In genomic region chr7:30362652-30363343, GRCm38 (mm10) we compare ENCODE assay signal across 8 mouse cellular contexts. TPM values are rescaled to one million over a fixed set of nuclear protein-coding genes. Genes with fewer than 3 reads are reported as not detected.
DNase-seq lines count a peak whose midpoint lies in the region; ATAC-seq and TF ChIP-seq lines count a peak whose summit lies in the region.

TSS of gene Lrfn3 (minus strand) at chr7:30362772.

- peak within 1 kb of the TSS; percentile 81 for H3K4me2 ChIP-seq in heart, embryonic 13.5 days
- H3K4me2 ChIP-seq in lung, embryonic 14.5 days = peak within 1 kb of the TSS; percentile 69

- peaks cover 23% of the 10 kb centered on the region for H3K4me1 ChIP-seq in heart, embryonic 13.5 days
- no peaks in the 10 kb centered on the region for H3K4me1 ChIP-seq in lung, embryonic 14.5 days (ENCODE audit: insufficient read depth)

- H3K9me3 ChIP-seq in heart, embryonic 13.5 days = no peaks in the 10 kb centered on the region
- no peaks in the 10 kb centered on the region for H3K9me3 ChIP-seq in lung, embryonic 14.5 days (ENCODE audit: low read depth, low read length)

- whole genome bisulfite sequencing in heart, embryonic 13.5 days = under 1% methylated on average over 51 of the region's 55 CpGs
- under 1% methylated on average over 51 of the region's 55 CpGs for WGBS in lung, embryonic 14.5 days

- H3K9ac ChIP-seq in heart, embryonic 13.5 days = peak within 1 kb of the TSS; percentile 88
- peak within 1 kb of the TSS; percentile 81 for H3K9ac ChIP-seq in lung, embryonic 14.5 days

- no peak within 1 kb of the TSS for H3K27ac ChIP-seq in heart, embryonic 13.5 days (replicated peaks)
- no peak within 1 kb of the TSS for H3K27ac ChIP-seq in lung, embryonic 14.5 days (ENCODE audit: low read depth)

- peaks cover 12% of the 10 kb centered on the region; the same call in 1 of the 2 replicates for H3K36me3 ChIP-seq in heart, embryonic 13.5 days
- H3K36me3 ChIP-seq in lung, embryonic 14.5 days (ENCODE audit: insufficient read depth) = no peaks in the 10 kb centered on the region

- H3K4me3 ChIP-seq in heart, embryonic 13.5 days = peak within 1 kb of the TSS; percentile 70
- peak within 1 kb of the TSS; percentile 76 for H3K4me3 ChIP-seq in lung, embryonic 14.5 days (ENCODE audit: low read depth, low read length)

- TF ChIP-seq CTCF in lung, embryonic 14.5 days (IDR thresholded peaks at IDR 0.05; ENCODE audit: low read depth) = no peak

- peaks cover 66% of the 10 kb centered on the region for H3K27me3 ChIP-seq in heart, embryonic 13.5 days (replicated peaks)
- 0 out of 2 replicates have a peak, but pooled peaks cover 3% of the 10 kb centered on the region for H3K27me3 ChIP-seq in lung, embryonic 14.5 days (ENCODE audit: insufficient read depth, low read length)

- no peak for ATAC-seq in heart, embryonic 13.5 days (ENCODE audit: extremely low read depth, insufficient number of reproducible peaks, low FRiP score, low TSS enrichment)
- peak; percentile 70 for ATAC-seq in lung, embryonic 14.5 days (ENCODE audit: insufficient read depth)

- peak; percentile 29 for DNase-seq in thymus, postnatal 4 days
- no peak for DNase-seq in thymus, postnatal 14 days
- DNase-seq in embryo, embryonic 11 days = peak; percentile 97
- peak in 1 of 2 experiments; percentile 52 for DNase-seq in layer of hippocampus, adult 8-10 months (ENCODE audit: low spot score in 2 of 2)
- peak; percentile 92 for DNase-seq in lung, embryonic 14.5 days
- peak; percentile 79 for DNase-seq in right cerebral cortex, postnatal 14 days
- DNase-seq in spleen, postnatal 10 days (ENCODE audit: low spot score in 2 of 2) = no peak

RNA-seq across cellular contexts. Expression of gene Lrfn3, which starts in this region (rescaled TPM):
- 1.9 TPM in 2 replicates for polyA plus RNA-seq in heart, embryonic 13.5 days (2015; fragmentation: Nextera tagmentation; extraction: Ambion mirVana)
- total RNA-seq in layer of hippocampus, adult 8-10 months (2022) = 10 to 100 TPM; 28.2 to 31.6 (median 29.2) TPM
- 3.4 and 3.7 TPM in 2 replicates for polyA plus RNA-seq in lung, embryonic 14.5 days (2014; fragmentation: Nextera tagmentation; extraction: Ambion mirVana)

Comparison
In these comparisons a context has a peak if more than half of its experiments do, and no peak if none do; other contexts are left out.
1. DNase-seq: peak in thymus, postnatal 4 days (single experiment), embryo, embryonic 11 days (single experiment), lung, embryonic 14.5 days (single experiment) and right cerebral cortex, postnatal 14 days (single experiment); none in thymus, postnatal 14 days (single experiment) and spleen, postnatal 10 days (0 of 2).